Mouse (Mus musculus) embryonic fibroblast, embryonic 13.5 days (primary cell): Measurements from ENCODE around the gene Banp. TPM values are rescaled to one million over a fixed set of nuclear protein-coding genes. Genes with fewer than 3 reads are reported as not detected.

ENCODE experiments used
- H3K27ac ChIP-seq: 2 replicates; pipeline ENCODE4 v1.5.1; 2012; ENCODE audit warnings: low read length, control low read depth, inconsistent platforms; ENCODE audit not compliant: insufficient read depth
- H3K4me1 ChIP-seq: 2 replicates; pipeline ENCODE4 v1.6.1; 2011; ENCODE audit warnings: low read length; ENCODE audit not compliant: control insufficient read depth, insufficient read depth
- H3K4me3 ChIP-seq: 2 replicates; pipeline ENCODE4 v1.5.1; 2011; ENCODE audit warnings: mild to moderate bottlenecking, control low read depth, low read length; ENCODE audit not compliant: insufficient read depth
- CTCF ChIP-seq: IDR thresholded peaks from 2 replicates; pipeline ENCODE4 v1.5.1; 2011; ENCODE audit warnings: mild to moderate bottlenecking, control low read depth, low read length, moderate library complexity, borderline replicate concordance; ENCODE audit not compliant: insufficient read depth
- POLR2A ChIP-seq: IDR thresholded peaks from 2 replicates; pipeline ENCODE4 v1.6.1; 2011; ENCODE audit warnings: low read depth, mild to moderate bottlenecking, control low read depth, low read length, moderate library complexity
- polyA plus RNA-seq: library from polyadenylated mRNA; stranded (reverse); fragments of >200 nt; gene quantifications from 2 replicates; pipeline ENCODE4 v1.2.4, GENCODE M21; 2011; ENCODE audit warnings: low read depth; ENCODE audit not compliant: missing spikeins, insufficient read length

Banp gene
- polyA plus RNA-seq, 1 experiment, result 38.9 TPM

DNA sequence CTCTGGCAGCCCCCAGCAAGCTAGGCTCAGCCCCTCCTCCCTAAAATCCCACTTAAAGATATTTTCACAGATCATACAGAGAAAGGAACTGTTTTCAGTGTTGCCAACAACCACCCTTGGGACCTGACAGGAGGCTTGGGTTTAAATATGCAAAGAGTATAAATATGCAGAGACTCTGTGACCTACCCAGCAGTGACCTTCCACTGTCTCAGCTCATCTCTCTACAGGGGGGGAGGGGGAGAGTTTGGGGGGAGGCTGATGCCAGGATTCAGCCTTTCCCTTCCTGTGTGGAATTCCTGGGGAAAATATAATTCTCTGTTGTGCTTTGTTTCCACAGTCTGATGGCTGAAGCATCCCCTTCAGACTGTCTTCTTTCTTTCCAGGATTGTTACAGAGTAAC is 14.6 kb upstream of the Banp start:
- H3K27ac ChIP-seq, result no peak overlapping the region
- H3K4me1 ChIP-seq, result no peaks in the 10 kb centered on the region
- TF ChIP-seq POLR2A, result no peak
- no peak overlapping the region for H3K4me3 ChIP-seq

- no peak overlapping the region for H3K27ac ChIP-seq
- H3K4me3 ChIP-seq, result no peak overlapping the region
- H3K4me1 ChIP-seq, result no peaks in the 10 kb centered on the region
- TF ChIP-seq POLR2A (no peak), CTCF (no peak)
Observed at GRCm38 (mm10) chr8:121935341-121936294, 13.9 kb upstream of the Banp start.

DNA sequence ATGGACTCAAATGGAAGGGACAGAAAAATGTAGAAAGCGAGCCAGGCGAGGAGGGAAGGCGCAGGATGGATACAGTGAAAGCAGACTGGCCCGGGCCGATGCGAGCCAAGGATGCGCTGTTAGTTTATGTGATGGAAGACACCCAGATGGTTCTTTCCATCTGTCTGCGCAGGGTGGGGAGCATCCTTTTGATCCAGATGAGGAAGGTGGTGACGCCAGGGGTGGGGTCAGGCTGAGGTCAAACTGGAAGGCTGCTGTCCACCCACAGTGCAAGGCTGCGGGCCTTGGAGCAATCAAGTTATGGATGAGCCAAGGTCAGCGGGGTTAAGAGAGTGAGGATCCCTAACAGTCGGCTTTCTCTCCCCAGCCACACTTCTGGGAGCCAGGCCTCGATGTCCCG is 13.2 kb upstream of the Banp start:
- Histone ChIP-seq H3K4me3 (no peak overlapping the region), H3K4me1 (no peaks in the 10 kb centered on the region)
- TF ChIP-seq POLR2A (no peak), CTCF (no peak)

GRCm38 (mm10) chr8:121938732-121939131 is 10.8 kb upstream of the Banp start:
- Histone ChIP-seq H3K27ac (no peak overlapping the region), H3K4me1 (no peaks in the 10 kb centered on the region), H3K4me3 (no peak overlapping the region)
- TF ChIP-seq POLR2A (no peak), CTCF (no peak)

More for the DNA sequence above, 13.2 kb upstream of the Banp start:
- no peak overlapping the region for H3K27ac ChIP-seq

DNA sequence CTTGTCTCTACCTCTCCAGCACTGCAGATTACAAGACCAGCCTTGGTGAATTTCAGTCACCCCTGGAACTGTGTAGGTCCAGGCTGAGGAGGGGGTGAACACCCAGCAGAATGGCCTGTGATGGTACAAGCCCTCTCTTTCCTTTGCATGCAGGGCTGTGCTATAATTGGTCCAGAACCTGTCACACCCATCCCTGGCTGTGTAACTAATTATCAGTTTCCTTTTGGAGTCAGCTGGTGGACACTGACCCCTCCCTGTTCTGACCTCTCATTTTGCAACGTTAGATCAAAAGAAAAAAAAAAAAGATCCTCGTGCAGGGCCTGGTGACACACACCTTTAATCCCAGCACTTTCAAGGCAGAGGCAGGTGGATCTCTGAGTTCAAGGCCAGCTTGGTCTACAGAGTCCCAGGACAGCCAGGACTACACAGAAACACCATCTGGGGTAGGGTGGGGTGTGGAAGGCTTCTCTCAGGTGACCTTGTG is 6.5 kb upstream of the Banp start:
- Histone ChIP-seq H3K27ac (no peak overlapping the region), H3K4me1 (no peaks in the 10 kb centered on the region), H3K4me3 (no peak overlapping the region)
- TF ChIP-seq CTCF (no peak), POLR2A (no peak)

GRCm38 (mm10) chr8:121943716-121944115 is 5.8 kb upstream of the Banp start:
- H3K4me3 ChIP-seq, result no peak overlapping the region
- TF ChIP-seq CTCF (no peak), POLR2A (no peak)
- no peak overlapping the region for H3K27ac ChIP-seq
- no peaks in the 10 kb centered on the region for H3K4me1 ChIP-seq

DNA sequence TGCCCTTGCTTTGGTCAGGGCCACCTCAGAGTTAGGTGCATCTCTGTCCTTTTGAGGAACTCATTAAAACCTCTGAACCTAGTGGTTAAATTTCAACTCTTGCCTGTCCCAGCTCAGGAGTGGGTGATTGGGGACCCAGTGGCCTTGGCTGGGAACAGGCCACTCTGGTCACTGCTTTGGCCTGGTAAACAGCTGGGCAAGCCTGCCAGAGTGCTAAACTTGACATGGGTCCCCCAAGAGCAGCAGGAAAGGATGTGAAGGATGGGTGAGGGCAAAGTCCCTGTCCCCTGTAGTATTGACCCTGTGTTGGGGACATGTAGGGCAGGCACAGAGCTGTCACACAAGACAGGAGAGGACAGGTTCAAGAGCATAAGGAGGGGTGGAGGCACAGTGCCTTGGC is 4.7 kb upstream of the Banp start, which contains the start of gene Car5a:
TSS of gene Car5a (minus strand) at position 74 of the 400 bp plus-strand sequence.
- no peak within 1 kb of the TSS for H3K27ac ChIP-seq
- no peaks in the 10 kb centered on the region for H3K4me1 ChIP-seq
- no peak for TF ChIP-seq POLR2A
- TF ChIP-seq CTCF, result no peak
- no peak within 1 kb of the TSS for H3K4me3 ChIP-seq

DNA sequence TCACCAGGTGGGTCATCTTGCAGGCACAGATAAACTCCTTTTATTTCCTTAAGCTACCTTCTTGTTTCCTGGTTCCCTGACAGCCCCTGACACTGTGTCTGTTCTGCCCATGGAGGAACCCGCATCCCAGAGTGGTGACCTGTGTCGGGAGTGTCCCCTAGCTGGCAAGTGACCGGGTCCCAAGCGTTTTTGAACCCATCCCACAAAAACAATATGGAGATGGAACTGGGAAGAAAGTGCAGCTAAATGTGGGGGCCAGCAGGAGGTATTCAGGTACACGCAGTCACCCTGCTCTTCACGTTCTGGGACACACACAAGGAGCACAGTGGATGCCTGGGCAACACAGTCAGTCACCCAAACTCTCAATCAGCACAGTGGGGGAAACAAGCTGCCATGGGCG is 3.2 kb upstream of the Banp start:
- Histone ChIP-seq H3K4me3 (no peak overlapping the region), H3K27ac (no peak overlapping the region), H3K4me1 (no peaks in the 10 kb centered on the region)
- TF ChIP-seq CTCF, result no peak
- TF ChIP-seq POLR2A, result no peak

- H3K27ac ChIP-seq, result no peak overlapping the region; the same call in 1 of the 2 replicates
- H3K4me3 ChIP-seq, result peak overlapping the region; percentile 4; the same call in 1 of the 2 replicates
- no peak for TF ChIP-seq CTCF
- no peak for TF ChIP-seq POLR2A
- H3K4me1 ChIP-seq, result no peaks in the 10 kb centered on the region
Observed at GRCm38 (mm10) chr8:121947047-121947752, 2.4 kb upstream of the Banp start.
